Mouse (Mus musculus): ENCODE data around the gene Kcnh1. TPM values are rescaled to one million over a fixed set of nuclear protein-coding genes. Genes with fewer than 3 reads are reported as not detected.

The Kcnh1 gene
- polyA plus RNA-seq, 1 experiment from 2014 or later, result 0.89 TPM

GRCm38 (mm10) chr1:192519713-192520112, 329.1 kb downstream of the Kcnh1 start:
- no peak for ATAC-seq (ENCODE audit: insufficient read depth, low FRiP score, low read depth)
- Histone ChIP-seq H3K9me3 (no peaks in the 10 kb centered on the region), H3K36me3 (no peaks in the 10 kb centered on the region), H3K4me1 (no peaks in the 10 kb centered on the region), H3K4me3 (replicated peaks) (no peak overlapping the region), H3K4me2 (no peak overlapping the region), H3K27me3 (replicated peaks) (no peaks in the 10 kb centered on the region), H3K27ac (no peak overlapping the region), H3K9ac (no peak overlapping the region)
- WGBS, result 81% methylated on average over 1 of the region's 1 CpGs

GRCm38 (mm10) chr1:192520836-192521435, 330.4 kb downstream of the Kcnh1 start:
- no peak overlapping the region for H3K27ac ChIP-seq
- no peaks in the 10 kb centered on the region for H3K27me3 ChIP-seq (replicated peaks)
- no peaks in the 10 kb centered on the region for H3K36me3 ChIP-seq
- no peak overlapping the region for H3K4me2 ChIP-seq
- 39% methylated on average over 13 of the region's 13 CpGs for WGBS
- ATAC-seq (ENCODE audit: insufficient read depth, low FRiP score, low read depth), result no peak
- H3K4me1 ChIP-seq, result no peaks in the 10 kb centered on the region
- no peaks in the 10 kb centered on the region for H3K9me3 ChIP-seq
- no peak overlapping the region for H3K9ac ChIP-seq
- H3K4me3 ChIP-seq (replicated peaks), result no peak overlapping the region

- Histone ChIP-seq H3K4me3 (replicated peaks) (no peak overlapping the region), H3K36me3 (no peaks in the 10 kb centered on the region), H3K27ac (no peak overlapping the region), H3K9me3 (no peaks in the 10 kb centered on the region), H3K27me3 (replicated peaks) (no peaks in the 10 kb centered on the region), H3K4me2 (no peak overlapping the region), H3K9ac (no peak overlapping the region), H3K4me1 (no peaks in the 10 kb centered on the region)
- 51% methylated on average over 12 of the region's 12 CpGs for WGBS
- ATAC-seq (ENCODE audit: insufficient read depth, low FRiP score, low read depth), result no peak
Measured at GRCm38 (mm10) chr1:192522376-192523178, 332.0 kb downstream of the Kcnh1 start.

- Histone ChIP-seq H3K9me3 (no peaks in the 10 kb centered on the region), H3K9ac (no peak overlapping the region), H3K4me3 (replicated peaks) (no peak overlapping the region), H3K27me3 (replicated peaks) (no peaks in the 10 kb centered on the region), H3K27ac (no peak overlapping the region), H3K36me3 (no peaks in the 10 kb centered on the region), H3K4me2 (no peak overlapping the region), H3K4me1 (no peaks in the 10 kb centered on the region)
- ATAC-seq (ENCODE audit: insufficient read depth, low FRiP score, low read depth), result no peak
- 67% methylated on average over 14 of the region's 14 CpGs for WGBS
Measured at GRCm38 (mm10) chr1:192525711-192526350, 335.3 kb downstream of the Kcnh1 start.

- ATAC-seq (ENCODE audit: insufficient read depth, low FRiP score, low read depth), result no peak
- H3K27ac ChIP-seq, result no peak overlapping the region
- no peak overlapping the region for H3K9ac ChIP-seq
- H3K4me3 ChIP-seq (replicated peaks), result no peak overlapping the region
- no peaks in the 10 kb centered on the region for H3K4me1 ChIP-seq
- H3K36me3 ChIP-seq, result no peaks in the 10 kb centered on the region
- 73% methylated on average over 2 of the region's 2 CpGs for WGBS
- no peaks in the 10 kb centered on the region for H3K27me3 ChIP-seq (replicated peaks)
- H3K9me3 ChIP-seq, result no peaks in the 10 kb centered on the region
- H3K4me2 ChIP-seq, result no peak overlapping the region
Measured at GRCm38 (mm10) chr1:192531490-192532146, 341.0 kb downstream of the Kcnh1 start.

- 46% methylated on average over 2 of the region's 2 CpGs for WGBS
- Histone ChIP-seq H3K36me3 (no peaks in the 10 kb centered on the region), H3K27ac (no peak overlapping the region), H3K27me3 (replicated peaks) (no peaks in the 10 kb centered on the region), H3K4me3 (replicated peaks) (no peak overlapping the region), H3K4me1 (no peaks in the 10 kb centered on the region), H3K9me3 (no peaks in the 10 kb centered on the region), H3K4me2 (no peak overlapping the region), H3K9ac (no peak overlapping the region)
- ATAC-seq (ENCODE audit: insufficient read depth, low FRiP score, low read depth), result no peak
Measured at GRCm38 (mm10) chr1:192532212-192532611, 341.6 kb downstream of the Kcnh1 start.

- H3K4me1 ChIP-seq, result no peaks in the 10 kb centered on the region
- no peak overlapping the region for H3K9ac ChIP-seq
- no peak overlapping the region for H3K4me3 ChIP-seq (replicated peaks)
- H3K4me2 ChIP-seq, result no peak overlapping the region
- no peaks in the 10 kb centered on the region for H3K9me3 ChIP-seq
- H3K27me3 ChIP-seq (replicated peaks), result no peaks in the 10 kb centered on the region
- no peak overlapping the region for H3K27ac ChIP-seq
- ATAC-seq (ENCODE audit: insufficient read depth, low FRiP score, low read depth), result no peak
- no peaks in the 10 kb centered on the region for H3K36me3 ChIP-seq
Measured at GRCm38 (mm10) chr1:192533016-192533415, 342.4 kb downstream of the Kcnh1 start.

- no peaks in the 10 kb centered on the region for H3K36me3 ChIP-seq
- no peak for ATAC-seq (ENCODE audit: insufficient read depth, low FRiP score, low read depth)
- H3K4me2 ChIP-seq, result no peak overlapping the region
- no peaks in the 10 kb centered on the region for H3K4me1 ChIP-seq
- no peak overlapping the region for H3K27ac ChIP-seq
- no peaks in the 10 kb centered on the region for H3K27me3 ChIP-seq (replicated peaks)
- no peak overlapping the region for H3K4me3 ChIP-seq (replicated peaks)
- 33% methylated on average over 1 of the region's 1 CpGs for WGBS
- H3K9ac ChIP-seq, result no peak overlapping the region
- H3K9me3 ChIP-seq, result no peaks in the 10 kb centered on the region
Measured at GRCm38 (mm10) chr1:192536440-192536839, 345.9 kb downstream of the Kcnh1 start.

GRCm38 (mm10) chr1:192537169-192537568, 346.6 kb downstream of the Kcnh1 start:
- Histone ChIP-seq H3K4me1 (no peaks in the 10 kb centered on the region), H3K27ac (no peak overlapping the region), H3K9me3 (no peaks in the 10 kb centered on the region), H3K4me2 (no peak overlapping the region), H3K36me3 (no peaks in the 10 kb centered on the region), H3K4me3 (replicated peaks) (no peak overlapping the region), H3K9ac (no peak overlapping the region), H3K27me3 (replicated peaks) (no peaks in the 10 kb centered on the region)
- ATAC-seq (ENCODE audit: insufficient read depth, low FRiP score, low read depth), result no peak
- 55% methylated on average over 7 of the region's 7 CpGs for WGBS

- 61% methylated on average over 2 of the region's 2 CpGs for WGBS
- no peak for ATAC-seq (ENCODE audit: insufficient read depth, low FRiP score, low read depth)
- no peak overlapping the region for H3K27ac ChIP-seq
- no peak overlapping the region for H3K4me3 ChIP-seq (replicated peaks)
- H3K27me3 ChIP-seq (replicated peaks), result no peaks in the 10 kb centered on the region
- no peak overlapping the region for H3K4me2 ChIP-seq
- no peaks in the 10 kb centered on the region for H3K36me3 ChIP-seq
- H3K9ac ChIP-seq, result no peak overlapping the region
- H3K9me3 ChIP-seq, result no peaks in the 10 kb centered on the region
- H3K4me1 ChIP-seq, result no peaks in the 10 kb centered on the region
Measured at GRCm38 (mm10) chr1:192542093-192542492, 351.5 kb downstream of the Kcnh1 start.

GRCm38 (mm10) chr1:192543686-192544085, 353.1 kb downstream of the Kcnh1 start:
- ATAC-seq (ENCODE audit: insufficient read depth, low FRiP score, low read depth), result no peak
- Histone ChIP-seq H3K9me3 (no peaks in the 10 kb centered on the region), H3K27ac (no peak overlapping the region), H3K4me1 (no peaks in the 10 kb centered on the region), H3K36me3 (no peaks in the 10 kb centered on the region), H3K4me2 (no peak overlapping the region), H3K9ac (no peak overlapping the region), H3K27me3 (replicated peaks) (no peaks in the 10 kb centered on the region), H3K4me3 (replicated peaks) (no peak overlapping the region)
- WGBS, result 78% methylated on average over 4 of the region's 4 CpGs

GRCm38 (mm10) chr1:192544091-192544490, 353.5 kb downstream of the Kcnh1 start:
- 57% methylated on average over 9 of the region's 9 CpGs for WGBS
- no peak overlapping the region for H3K27ac ChIP-seq
- ATAC-seq (ENCODE audit: insufficient read depth, low FRiP score, low read depth), result no peak

More at GRCm38 (mm10) chr1:192544091-192544490, 353.5 kb downstream of the Kcnh1 start:
- Histone ChIP-seq H3K36me3 (no peaks in the 10 kb centered on the region), H3K9me3 (no peaks in the 10 kb centered on the region), H3K4me3 (replicated peaks) (no peak overlapping the region), H3K9ac (no peak overlapping the region), H3K4me1 (no peaks in the 10 kb centered on the region), H3K27me3 (replicated peaks) (no peaks in the 10 kb centered on the region), H3K4me2 (no peak overlapping the region)
